Mouse (Mus musculus) subcutaneous adipose tissue, adult 2 months (tissue): Measurements from ENCODE around the gene Med28. TPM values are rescaled to one million over a fixed set of nuclear protein-coding genes. Genes with fewer than 3 reads are reported as not detected.

Experiments
- polyA plus RNA-seq: library from polyadenylated mRNA; depleted of rRNA; stranded (reverse); fragments of >200 nt; gene quantifications from 2 replicates; pipeline ENCODE4 v1.2.3, GENCODE M21; 2012; ENCODE audit warnings: low replicate concordance; rRNA removed

Med28 gene
- polyA plus RNA-seq: 80.3 and 103 TPM in 2 replicates

GRCm38 (mm10) chr5:45519960-45520808 is at the start of gene Med28:
Gene Med28 (plus strand): TSS chr5:45520229.

GRCm38 (mm10) chr5:45493191-45494092 is 26.6 kb upstream of the Med28 start, which contains the start of gene Lap3:
Gene Lap3 (plus strand): TSS chr5:45493374.

Other genes starting within 250 kb of the Med28 start
- gene Qdpr, start 70.0 kb upstream of the Med28 start, polyA plus RNA-seq: 119 and 169 TPM in 2 replicates
- not detected in 2 replicates for gene Clrn2, start 66.5 kb upstream of the Med28 start, polyA plus RNA-seq
- 37.3 and 40.7 TPM in 2 replicates for gene Lap3, start 26.9 kb upstream of the Med28 start, polyA plus RNA-seq
- gene Fam184b, start 119.4 kb downstream of the Med28 start, polyA plus RNA-seq: 0.01 and 0.09 TPM in 2 replicates
- 0.14 and 1.0 TPM in 2 replicates for gene Ncapg, start 149.7 kb downstream of the Med28 start, polyA plus RNA-seq